Mouse (Mus musculus) limb, embryonic 11.5 days (tissue): ENCODE measurements at regions not wholly inside any gene's neighbourhood (a gene's known extent, or its start where the extent isn't known, plus 50 kb on each side); places are given as distances from the start of the nearest gene placed in this dataset.
"Not testable (repeated sequence)": the region's sequence is repeated elsewhere in the genome, so short reads cannot be mapped to it uniquely, and the experiment has no call there.

Experiments
- ATAC-seq: fragments of 200-750 bp; cut with Nextera tagmentation; 2 replicates; pipeline ENCODE4 v1.8.0; 2017; ENCODE audit warnings: low read depth; ENCODE audit not compliant: insufficient number of reproducible peaks, low FRiP score, low TSS enrichment
- DNase-seq: peaks from one replicate; pipeline ENCODE4 v3.0.0-alpha.2; 2015; ENCODE audit warnings: low spot score
- H3K27ac ChIP-seq: fragments of 300-500 bp; sonication (generic); replicated peaks from 2 replicates; pipeline ENCODE4 v1.5.1; 2014; ENCODE audit warnings: low read depth, mild to moderate bottlenecking, low read length
- H3K27me3 ChIP-seq: fragments of 300-500 bp; sonication (generic); 2 replicates; pipeline ENCODE4 v1.6.1; 2014; ENCODE audit warnings: mild to moderate bottlenecking, low read length, mixed read lengths; ENCODE audit not compliant: control insufficient read depth, insufficient read depth
- H3K36me3 ChIP-seq: fragments of 300-500 bp; sonication (generic); 2 replicates; pipeline ENCODE4 v1.6.1; 2014; ENCODE audit warnings: mild to moderate bottlenecking, low read length, moderate library complexity, mixed read lengths; ENCODE audit not compliant: control insufficient read depth, insufficient read depth
- H3K4me1 ChIP-seq: fragments of 300-500 bp; sonication (generic); 2 replicates; pipeline ENCODE4 v1.6.1; 2014; ENCODE audit warnings: low read length, mixed read lengths; ENCODE audit not compliant: control insufficient read depth, insufficient read depth
- H3K4me2 ChIP-seq: fragments of 300-500 bp; sonication (generic); 2 replicates; pipeline ENCODE4 v1.6.1; 2014; ENCODE audit warnings: low read depth, mild to moderate bottlenecking, moderate library complexity; ENCODE audit not compliant: severe bottlenecking
- H3K4me3 ChIP-seq: fragments of 300-500 bp; sonication (generic); 2 replicates; pipeline ENCODE4 v1.5.1; 2014; ENCODE audit warnings: low read depth, low read length
- H3K9ac ChIP-seq: fragments of 300-500 bp; sonication (generic); 2 replicates; pipeline ENCODE4 v1.6.1; 2014; ENCODE audit warnings: mild to moderate bottlenecking, low read length
- H3K9me3 ChIP-seq: fragments of 300-500 bp; sonication (generic); 2 replicates; pipeline ENCODE4 v1.6.1; 2016; ENCODE audit warnings: low read length; ENCODE audit not compliant: control insufficient read depth
- WGBS: fragments of 180-500 bp; shearing (Covaris S2); extraction: QIAGEN DNeasy Blood & Tissue Kit; methylation state at CpG from one replicate; pipeline ENCODE4 v1.1.7; 2014; 5-methylcytosine and 5-hydroxymethylcytosine counted together

DNA sequence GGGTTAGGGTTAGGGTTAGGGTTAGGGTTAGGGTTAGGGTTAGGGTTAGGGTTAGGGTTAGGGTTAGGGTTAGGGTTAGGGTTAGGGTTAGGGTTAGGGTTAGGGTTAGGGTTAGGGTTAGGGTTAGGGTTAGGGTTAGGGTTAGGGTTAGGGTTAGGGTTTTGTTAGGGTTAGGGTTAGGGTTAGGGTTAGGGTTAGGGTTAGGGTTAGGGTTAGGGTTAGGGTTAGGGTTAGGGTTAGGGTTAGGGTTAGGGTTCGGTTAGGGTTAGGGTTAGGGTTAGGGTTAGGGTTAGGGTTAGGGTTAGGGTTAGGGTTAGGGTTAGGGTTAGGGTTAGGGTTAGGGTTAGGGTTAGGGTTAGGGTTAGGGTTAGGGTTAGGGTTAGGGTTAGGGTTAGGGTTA, 124.7 kb upstream of the Fgf14 start:
- not testable (repeated sequence) for DNase-seq, H3K9ac ChIP-seq, H3K36me3 ChIP-seq, H3K4me3 ChIP-seq, H3K27ac ChIP-seq, ATAC-seq, H3K4me2 ChIP-seq, H3K4me1 ChIP-seq, H3K27me3 ChIP-seq, H3K9me3 ChIP-seq
- WGBS = 0% methylated on average over 1 of the region's 1 CpGs

DNA sequence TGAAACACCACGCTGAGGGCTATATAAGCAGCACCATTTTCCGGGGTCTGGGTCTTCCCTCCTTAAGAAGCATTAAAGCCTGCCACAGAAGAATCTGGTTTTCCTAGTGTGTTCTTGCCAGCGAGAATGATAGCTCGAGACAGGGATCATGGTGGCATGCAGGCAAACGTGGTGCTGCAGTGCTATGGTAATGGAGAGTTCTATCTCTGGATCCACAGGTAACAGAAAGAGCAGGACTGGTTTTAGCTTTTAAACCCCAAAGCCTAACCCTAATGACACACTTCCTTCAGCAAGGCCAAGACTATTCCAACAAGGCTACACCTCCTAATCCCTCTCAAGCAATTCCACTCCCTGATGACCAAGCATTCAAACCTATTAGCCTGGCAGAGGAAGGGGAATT, 123.5 kb upstream of the Fgf14 start:
- Histone ChIP-seq H3K4me3 (no peak overlapping the region), H3K36me3 (no peaks in the 10 kb centered on the region), H3K9me3 (no peaks in the 10 kb centered on the region), H3K4me1 (no peaks in the 10 kb centered on the region), H3K27ac (no peak overlapping the region), H3K4me2 (no peak overlapping the region), H3K27me3 (no peaks in the 10 kb centered on the region), H3K9ac (no peak overlapping the region)
- 90% methylated on average over 5 of the region's 5 CpGs for WGBS
- ATAC-seq = no peak
- DNase-seq = no peak

GRCm38 (mm10) chr14:124775402-124775801, 98.5 kb upstream of the Fgf14 start:
- H3K4me3 ChIP-seq = no peak overlapping the region
- H3K9ac ChIP-seq = no peak overlapping the region
- H3K9me3 ChIP-seq = no peaks in the 10 kb centered on the region
- no peak overlapping the region for H3K4me2 ChIP-seq
- H3K27ac ChIP-seq = no peak overlapping the region
- H3K4me1 ChIP-seq = no peaks in the 10 kb centered on the region
- no peak for DNase-seq
- H3K27me3 ChIP-seq = no peaks in the 10 kb centered on the region
- no peak for ATAC-seq
- H3K36me3 ChIP-seq = no peaks in the 10 kb centered on the region

GRCm38 (mm10) chr14:124767996-124768395, 91.1 kb upstream of the Fgf14 start:
- no peak overlapping the region for H3K4me3 ChIP-seq
- H3K4me2 ChIP-seq = no peak overlapping the region
- WGBS = 92% methylated on average over 3 of the region's 3 CpGs
- H3K36me3 ChIP-seq = no peaks in the 10 kb centered on the region
- H3K9ac ChIP-seq = no peak overlapping the region
- H3K9me3 ChIP-seq = no peaks in the 10 kb centered on the region
- DNase-seq = no peak
- no peak for ATAC-seq
- H3K4me1 ChIP-seq = no peaks in the 10 kb centered on the region
- H3K27ac ChIP-seq = no peak overlapping the region
- H3K27me3 ChIP-seq = no peaks in the 10 kb centered on the region

DNA sequence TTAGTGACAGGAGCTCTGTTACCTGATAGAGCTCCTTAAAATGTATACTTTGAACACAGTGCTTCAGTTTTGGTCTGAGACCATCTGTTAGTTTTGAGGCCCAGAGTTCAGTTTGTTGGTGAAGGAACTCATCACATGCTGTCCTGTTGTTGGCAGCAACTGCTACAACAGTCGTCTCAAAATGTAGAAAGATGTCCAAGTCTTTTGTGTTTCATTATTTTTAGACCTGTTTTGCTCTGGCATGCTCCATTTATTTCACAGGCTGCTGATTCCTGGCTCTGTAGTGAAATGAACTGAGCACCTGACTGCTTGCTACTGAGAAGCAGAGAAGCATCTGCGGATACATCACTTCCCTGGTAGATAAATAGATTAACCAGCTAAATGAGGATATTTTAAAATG, 90.3 kb upstream of the Fgf14 start:
- no peak overlapping the region for H3K9ac ChIP-seq
- no peaks in the 10 kb centered on the region for H3K4me1 ChIP-seq
- DNase-seq = no peak
- H3K4me3 ChIP-seq = no peak overlapping the region
- H3K27ac ChIP-seq = no peak overlapping the region
- no peak overlapping the region for H3K4me2 ChIP-seq
- H3K36me3 ChIP-seq = no peaks in the 10 kb centered on the region
- no peaks in the 10 kb centered on the region for H3K9me3 ChIP-seq
- WGBS = 70% methylated on average over 2 of the region's 2 CpGs
- no peak for ATAC-seq
- H3K27me3 ChIP-seq = no peaks in the 10 kb centered on the region

- Histone ChIP-seq H3K4me1 (no peaks in the 10 kb centered on the region), H3K27me3 (no peaks in the 10 kb centered on the region), H3K4me3 (no peak overlapping the region), H3K36me3 (no peaks in the 10 kb centered on the region), H3K9ac (no peak overlapping the region), H3K27ac (no peak overlapping the region), H3K4me2 (no peak overlapping the region), H3K9me3 (no peaks in the 10 kb centered on the region)
- DNase-seq = peak; percentile 20
- no peak for ATAC-seq
- WGBS = 44% methylated on average over 2 of the region's 2 CpGs
Observed at GRCm38 (mm10) chr14:124742491-124742890, 65.6 kb upstream of the Fgf14 start.
